Mouse (Mus musculus) embryonic fibroblast, embryonic 13.5 days (primary cell): ENCODE measurements around the gene Rad54l. TPM values are rescaled to one million over a fixed set of nuclear protein-coding genes. Genes with fewer than 3 reads are reported as not detected.

Source experiments
- H3K27ac ChIP-seq: 2 replicates; pipeline ENCODE4 v1.5.1; 2012; ENCODE audit warnings: low read length, control low read depth, inconsistent platforms; ENCODE audit not compliant: insufficient read depth
- H3K4me1 ChIP-seq: 2 replicates; pipeline ENCODE4 v1.6.1; 2011; ENCODE audit warnings: low read length; ENCODE audit not compliant: control insufficient read depth, insufficient read depth
- H3K4me3 ChIP-seq: 2 replicates; pipeline ENCODE4 v1.5.1; 2011; ENCODE audit warnings: mild to moderate bottlenecking, control low read depth, low read length; ENCODE audit not compliant: insufficient read depth
- CTCF ChIP-seq: IDR thresholded peaks from 2 replicates; pipeline ENCODE4 v1.5.1; 2011; ENCODE audit warnings: mild to moderate bottlenecking, control low read depth, low read length, moderate library complexity, borderline replicate concordance; ENCODE audit not compliant: insufficient read depth
- POLR2A ChIP-seq: IDR thresholded peaks from 2 replicates; pipeline ENCODE4 v1.6.1; 2011; ENCODE audit warnings: low read depth, mild to moderate bottlenecking, control low read depth, low read length, moderate library complexity
- polyA plus RNA-seq: library from polyadenylated mRNA; stranded (reverse); fragments of >200 nt; gene quantifications from 2 replicates; pipeline ENCODE4 v1.2.4, GENCODE M21; 2011; ENCODE audit warnings: low read depth; ENCODE audit not compliant: missing spikeins, insufficient read length

The Rad54l gene
- polyA plus RNA-seq, 1 experiment, result 12.9 TPM

DNA sequence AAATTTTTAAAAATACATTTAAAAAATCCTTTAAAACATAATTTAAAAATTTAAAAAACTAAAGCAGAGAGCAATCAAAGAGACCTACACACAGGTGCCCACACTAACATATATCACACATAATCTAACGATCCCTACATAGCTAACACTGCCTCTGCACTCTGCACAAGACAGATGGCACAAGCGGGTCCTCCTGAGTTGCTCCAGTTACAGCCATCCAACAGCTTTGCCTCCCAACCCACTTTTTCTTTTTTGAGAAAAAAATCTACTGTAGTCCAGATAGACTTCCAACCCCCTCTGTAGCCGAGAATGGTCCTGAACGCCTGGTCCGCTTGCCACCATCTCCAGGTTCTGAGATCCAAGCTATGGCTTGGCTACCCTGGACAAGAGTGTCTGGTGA is 18.2 kb downstream of the Rad54l start:
- TF ChIP-seq CTCF (no peak), POLR2A (no peak)
- H3K4me1 ChIP-seq, result no peaks in the 10 kb centered on the region
- H3K27ac ChIP-seq, result no peak overlapping the region
- H3K4me3 ChIP-seq, result no peak overlapping the region

DNA sequence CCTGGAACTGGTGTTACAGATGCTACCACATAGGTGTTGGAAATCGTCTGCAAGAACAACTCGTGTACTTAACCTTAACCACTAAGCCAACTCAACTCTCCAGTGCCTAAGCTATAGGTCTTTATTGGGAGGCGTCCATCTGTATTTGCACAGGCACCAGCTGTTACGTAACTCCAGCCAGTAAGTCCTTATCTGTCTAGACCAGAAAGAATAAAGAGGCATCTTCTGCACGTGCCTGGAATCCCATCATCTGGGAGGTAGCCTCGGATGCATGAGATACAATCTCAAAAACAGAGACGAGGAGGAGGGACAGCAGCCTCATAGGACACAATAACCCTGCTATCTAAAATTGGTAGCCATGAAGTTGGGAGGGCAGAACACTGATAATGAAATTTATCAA is 22.5 kb downstream of the Rad54l start:
- no peak overlapping the region for H3K27ac ChIP-seq
- no peak for TF ChIP-seq CTCF
- TF ChIP-seq POLR2A, result no peak

DNA sequence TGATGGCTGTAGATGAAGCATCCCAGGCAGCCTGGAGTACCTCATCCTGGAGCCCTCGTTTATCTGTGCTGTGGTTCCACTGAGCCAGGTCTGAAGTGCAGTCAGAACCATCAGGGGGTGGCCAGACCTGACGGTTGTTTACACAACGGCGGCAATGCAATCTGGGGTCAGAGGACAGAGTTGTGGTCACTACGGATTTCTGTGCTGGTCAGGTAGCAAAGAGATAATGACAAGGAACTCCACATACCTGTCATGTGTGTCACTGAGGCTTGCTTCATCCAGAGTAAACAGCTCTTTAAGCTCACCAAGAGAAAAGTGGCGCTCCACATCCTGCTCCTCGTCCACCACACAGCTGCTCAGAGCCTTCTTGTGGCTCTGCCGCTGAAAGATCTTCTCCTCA is 26.3 kb downstream of the Rad54l start:
- Histone ChIP-seq H3K4me1 (no peaks in the 10 kb centered on the region), H3K27ac (no peak overlapping the region), H3K4me3 (no peak overlapping the region)
- TF ChIP-seq CTCF (no peak), POLR2A (no peak)

More for the DNA sequence above, 22.5 kb downstream of the Rad54l start:
- Histone ChIP-seq H3K4me3 (no peak overlapping the region), H3K4me1 (no peaks in the 10 kb centered on the region)

DNA sequence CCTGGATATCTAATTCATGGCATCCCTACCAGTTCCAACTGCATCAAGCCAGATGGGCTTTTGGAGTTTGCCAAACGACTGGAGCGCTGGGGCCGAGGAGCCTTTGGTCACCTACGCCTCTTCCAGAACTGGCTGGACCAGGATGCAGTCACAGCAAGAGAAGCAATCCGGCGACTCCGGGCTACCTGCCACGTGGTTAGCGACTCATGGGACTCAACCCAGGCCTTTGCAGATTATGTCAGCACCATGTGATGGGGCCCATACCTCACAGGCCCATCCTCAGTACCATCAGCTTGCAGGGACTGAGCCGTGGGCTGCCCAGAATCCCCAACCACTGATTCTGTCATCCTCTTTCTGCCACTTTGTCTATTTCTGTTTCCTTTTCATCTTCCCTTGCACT is 27.2 kb downstream of the Rad54l start:
- no peak overlapping the region for H3K4me3 ChIP-seq
- no peak overlapping the region for H3K27ac ChIP-seq
- TF ChIP-seq CTCF, result no peak
- no peak for TF ChIP-seq POLR2A
- no peaks in the 10 kb centered on the region for H3K4me1 ChIP-seq

DNA sequence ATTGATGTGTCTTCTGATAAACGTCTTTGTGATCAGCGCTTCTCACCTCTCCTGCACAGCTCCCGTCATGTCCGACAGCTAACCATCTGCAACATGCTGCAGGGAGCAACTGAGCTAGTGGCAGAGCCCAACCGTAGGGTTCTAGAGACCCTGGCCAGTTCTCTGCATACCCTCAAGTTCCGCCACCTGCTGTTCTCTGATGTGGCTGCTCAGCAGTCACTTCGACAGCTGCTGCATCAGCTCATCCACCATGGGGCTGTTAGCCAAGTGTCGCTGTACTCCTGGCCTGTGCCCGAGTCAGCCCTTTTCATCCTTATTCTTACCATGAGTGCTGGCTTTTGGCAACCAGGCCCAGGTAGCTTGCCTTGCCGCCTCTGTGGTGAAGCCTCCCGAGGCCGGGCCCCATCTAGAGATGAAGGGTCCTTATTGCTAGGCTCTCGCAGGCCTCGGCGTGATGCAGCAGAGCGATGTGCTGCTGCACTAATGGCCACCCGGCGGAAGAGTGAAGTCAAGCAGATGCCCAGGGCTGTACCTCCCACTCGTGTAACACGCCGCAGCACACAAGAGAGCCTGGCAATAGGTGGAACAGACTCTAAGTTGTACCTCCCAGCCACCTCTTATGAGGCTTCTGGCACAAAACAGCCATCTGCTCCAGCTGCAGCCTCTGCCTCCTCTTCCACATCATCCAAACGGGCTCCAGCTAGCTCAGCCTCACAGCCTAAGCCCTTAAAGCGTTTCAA is 34.8 kb downstream of the Rad54l start:
- Histone ChIP-seq H3K4me1 (no peaks in the 10 kb centered on the region), H3K27ac (no peak overlapping the region), H3K4me3 (no peak overlapping the region)
- no peak for TF ChIP-seq POLR2A
- no peak for TF ChIP-seq CTCF

DNA sequence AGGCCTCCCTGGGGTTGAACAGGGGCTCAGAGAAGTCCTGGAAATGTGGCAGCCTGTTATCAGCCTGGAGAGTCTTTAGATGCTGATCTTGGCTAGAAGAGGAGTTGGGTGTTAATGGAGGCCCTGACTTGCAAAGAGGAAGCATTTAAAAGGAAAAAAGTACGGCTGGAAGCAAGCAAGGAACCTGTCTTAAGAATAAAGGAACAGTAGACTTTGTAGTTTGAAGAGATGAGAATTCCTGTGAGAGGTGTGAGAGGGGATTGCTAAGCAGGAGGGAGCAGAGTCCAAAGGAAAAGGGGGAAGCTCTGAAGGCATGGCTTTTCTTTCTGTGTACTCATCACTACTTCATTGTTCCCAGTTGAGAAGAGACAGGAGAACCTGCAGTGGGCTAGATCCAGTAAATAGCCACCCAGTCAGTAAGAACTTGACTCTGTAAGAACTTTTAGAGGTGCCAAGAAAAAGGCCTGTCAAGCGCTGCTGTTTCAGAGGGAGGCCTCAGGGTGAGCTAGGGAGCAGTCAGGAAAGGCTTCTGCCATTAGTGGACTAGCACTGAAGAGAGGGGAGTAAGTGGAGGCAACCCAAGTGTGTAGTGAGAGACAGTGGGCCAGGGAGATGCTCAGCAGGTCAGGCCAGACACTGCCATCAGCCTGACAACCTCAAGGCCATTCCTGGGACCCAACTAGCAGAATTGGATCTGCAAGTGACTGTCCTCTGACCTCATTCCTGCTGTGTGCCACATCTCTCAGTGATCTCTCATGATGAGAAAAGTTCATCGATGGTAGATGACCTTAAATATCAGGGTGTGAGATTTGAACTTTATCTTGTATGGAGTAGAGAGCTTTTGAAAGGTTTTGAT is 46.0 kb downstream of the Rad54l start:
- H3K4me1 ChIP-seq, result peaks cover 2% of the 10 kb centered on the region
- peak overlapping the region; percentile 66 for H3K27ac ChIP-seq
- TF ChIP-seq POLR2A, result no peak
- TF ChIP-seq CTCF, result no peak
- H3K4me3 ChIP-seq, result peak overlapping the region; percentile 80

DNA sequence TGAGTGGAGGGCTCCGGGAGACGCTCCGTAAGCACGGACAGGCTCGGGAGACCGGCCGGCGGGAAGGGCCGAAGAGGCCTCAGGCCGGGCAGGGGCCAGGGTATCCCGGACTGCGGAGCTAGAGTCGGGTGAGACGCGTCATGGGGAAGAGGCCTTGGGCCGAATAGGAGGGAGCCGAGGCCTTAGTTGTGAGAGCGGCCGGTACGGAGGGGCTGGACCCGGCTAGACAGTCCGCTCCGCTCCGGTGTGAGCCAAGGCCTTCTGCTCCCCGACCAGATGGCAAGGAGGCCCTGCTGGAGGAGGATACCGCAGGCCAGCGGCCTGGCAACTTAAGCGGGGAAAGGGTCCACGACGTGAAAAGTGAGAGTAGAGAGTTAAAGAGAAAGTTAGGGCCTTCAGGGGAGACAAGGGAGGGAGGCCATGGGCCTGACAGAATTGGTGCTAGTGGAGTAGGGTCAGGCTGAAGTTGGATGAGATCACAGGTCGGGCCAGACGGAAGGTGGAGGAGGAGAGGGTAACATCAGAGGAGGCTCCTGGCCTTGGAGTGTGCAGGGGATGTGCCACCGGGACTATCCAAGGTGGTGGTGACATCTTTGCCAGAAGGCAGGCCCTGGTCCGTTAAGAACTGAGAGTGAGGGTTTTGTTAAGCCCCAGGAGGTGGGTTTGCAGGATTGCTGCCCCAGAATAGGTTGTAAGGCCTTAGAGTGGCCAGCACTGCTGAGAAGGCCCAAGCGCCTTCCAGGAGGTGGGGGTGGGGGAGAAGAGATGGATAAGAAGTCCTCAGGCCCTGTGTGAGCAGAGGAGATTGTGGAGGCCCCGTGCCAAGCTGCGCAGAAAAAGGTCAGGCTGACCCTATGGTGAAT is 46.9 kb downstream of the Rad54l start:
- H3K4me1 ChIP-seq, result peaks cover 2% of the 10 kb centered on the region
- TF ChIP-seq POLR2A (no peak), CTCF (no peak)
- H3K27ac ChIP-seq, result peak overlapping the region; percentile 66
- peak overlapping the region; percentile 80 for H3K4me3 ChIP-seq

DNA sequence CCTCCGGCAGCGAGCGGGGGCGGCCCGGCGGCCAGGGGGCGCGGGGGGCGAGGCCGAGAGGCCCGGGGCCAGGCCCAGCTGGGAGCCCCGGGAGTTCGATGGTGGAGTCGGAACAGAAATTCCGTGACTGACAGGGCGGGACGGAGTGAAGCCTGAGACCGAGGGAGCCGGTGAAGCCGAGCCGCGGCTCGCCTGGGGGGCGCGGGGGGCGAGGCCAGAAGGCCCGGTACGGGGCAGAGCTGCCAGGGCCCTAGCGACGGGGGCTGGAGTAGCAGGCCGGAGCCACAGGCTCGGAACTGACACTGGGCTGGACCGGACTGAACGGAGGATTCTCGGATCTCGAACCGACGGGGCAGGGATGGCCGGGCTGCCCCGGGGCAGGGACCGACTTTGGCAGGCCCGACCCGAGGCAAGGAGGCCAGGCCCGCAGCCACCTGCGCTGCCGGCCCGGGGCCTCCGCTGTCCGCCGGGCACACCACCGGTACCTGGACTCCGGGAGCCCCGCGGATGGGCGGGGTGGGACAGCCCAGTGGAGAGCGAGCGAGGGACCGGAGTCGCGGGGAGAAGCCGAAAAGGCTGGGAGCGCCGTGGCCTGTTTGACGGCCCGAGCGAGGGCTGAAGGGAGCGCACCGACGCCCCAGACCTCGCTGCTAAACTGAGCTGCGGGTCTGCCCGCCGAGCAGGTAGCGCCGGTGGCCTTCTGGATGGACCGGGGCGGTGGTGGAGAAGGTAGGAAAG is 47.7 kb downstream of the Rad54l start:
- no peak for TF ChIP-seq POLR2A
- no peak for TF ChIP-seq CTCF
- Histone ChIP-seq H3K4me3 (peak overlapping the region; percentile 80), H3K4me1 (peaks cover 2% of the 10 kb centered on the region), H3K27ac (peak overlapping the region; percentile 66)
